Mouse (Mus musculus) lung, postnatal 0 days (tissue): ENCODE results near the gene Lrrk1.

Experiments used
- CTCF ChIP-seq: IDR thresholded peaks from 2 replicates; pipeline ENCODE4 v1.5.1; 2016; ENCODE audit warnings: antibody characterized with exemption, mild to moderate bottlenecking
- EP300 ChIP-seq: IDR thresholded peaks from 2 replicates; pipeline ENCODE4 v1.6.1; 2016; ENCODE audit warnings: antibody characterized with exemption, mild to moderate bottlenecking, control low read depth

GRCm38 (mm10) chr7:66339625-66340024 is 48.5 kb downstream of the Lrrk1 start:
- no peak for TF ChIP-seq CTCF
- peak; percentile 90 for TF ChIP-seq EP300
